Mouse (Mus musculus) liver, postnatal 0 days (tissue): ENCODE data around the gene Nav3. TPM values are rescaled to one million over a fixed set of nuclear protein-coding genes. Genes with fewer than 3 reads are reported as not detected.
A peak's percentile ranks its signal among the peaks of the same experiment; 100 is the strongest.

ENCODE experiments used
- ATAC-seq: fragments of 200-750 bp; cut with Nextera tagmentation; 2 replicates; pipeline ENCODE4 v1.8.0; 2017; ENCODE audit warnings: mild to moderate bottlenecking, moderate library complexity
- DNase-seq: peaks from one replicate; pipeline ENCODE4 v3.0.0-alpha.2; 2016
- H3K27ac ChIP-seq: fragments of 300-500 bp; sonication (generic); 2 replicates; pipeline ENCODE4 v1.5.1; 2014; ENCODE audit warnings: antibody characterized with exemption, moderate library complexity, mild to moderate bottlenecking, low read depth
- H3K27me3 ChIP-seq: fragments of 300-500 bp; sonication (generic); 2 replicates; pipeline ENCODE4 v1.6.1; 2014; ENCODE audit warnings: low read length, control low read depth, mixed read lengths; ENCODE audit not compliant: insufficient read depth
- H3K36me3 ChIP-seq: fragments of 300-500 bp; sonication (generic); replicated peaks from 2 replicates; pipeline ENCODE4 v1.6.1; 2014; ENCODE audit warnings: mild to moderate bottlenecking, control low read depth, low read length, moderate library complexity, mixed read lengths; ENCODE audit not compliant: insufficient read depth
- H3K4me1 ChIP-seq: fragments of 300-500 bp; sonication (generic); 2 replicates; pipeline ENCODE4 v1.6.1; 2014; ENCODE audit warnings: antibody characterized with exemption, mild to moderate bottlenecking, control low read depth; ENCODE audit not compliant: insufficient read depth
- H3K4me2 ChIP-seq: fragments of 300-500 bp; sonication (generic); 2 replicates; pipeline ENCODE4 v1.6.1; 2014; ENCODE audit warnings: low read depth, mild to moderate bottlenecking, low read length, moderate library complexity, mixed read lengths
- H3K4me3 ChIP-seq: fragments of 300-500 bp; sonication (generic); 2 replicates; pipeline ENCODE4 v1.5.1; 2014; ENCODE audit warnings: low read depth, low read length
- H3K9ac ChIP-seq: fragments of 300-500 bp; sonication (generic); replicated peaks from 2 replicates; pipeline ENCODE4 v1.6.1; 2014; ENCODE audit warnings: mild to moderate bottlenecking, moderate library complexity
- H3K9me3 ChIP-seq: fragments of 300-500 bp; sonication (generic); 2 replicates; pipeline ENCODE4 v1.6.1; 2016; ENCODE audit warnings: mild to moderate bottlenecking, control low read depth, low read length, mixed read lengths
- CTCF ChIP-seq: sonication (generic); IDR thresholded peaks from 2 replicates; pipeline ENCODE4 v1.5.1; 2016; ENCODE audit warnings: antibody characterized with exemption, low read depth
- EP300 ChIP-seq: IDR thresholded peaks from 2 replicates; pipeline ENCODE4 v1.6.1; 2016; ENCODE audit warnings: antibody characterized with exemption, low read depth, mild to moderate bottlenecking
- WGBS: fragments of 180-500 bp; shearing (Covaris S2); extraction: QIAGEN DNeasy Blood & Tissue Kit; methylation state at CpG from one replicate; pipeline ENCODE4 v1.1.7; 2014; ENCODE audit not compliant: insufficient replicate concordance; 5-methylcytosine and 5-hydroxymethylcytosine counted together
- polyA plus RNA-seq: library from polyadenylated mRNA; unstranded; fragments of >200 nt; fragmentation: Nextera tagmentation; extraction: Ambion mirVana; gene quantifications from 2 replicates; pipeline ENCODE4 v1.2.1, GENCODE M21; 2015

Nav3 gene
- polyA plus RNA-seq, 1 experiment from 2014 or later: 0.04 TPM

GRCm38 (mm10) chr10:109928547-109929318 is 527.3 kb downstream of the Nav3 start:
- Histone ChIP-seq H3K27ac (no peak overlapping the region), H3K9ac (no peak overlapping the region), H3K4me2 (no peak overlapping the region), H3K9me3 (no peaks in the 10 kb centered on the region), H3K4me3 (no peak overlapping the region), H3K4me1 (no peaks in the 10 kb centered on the region), H3K36me3 (no peaks in the 10 kb centered on the region), H3K27me3 (no peaks in the 10 kb centered on the region)
- TF ChIP-seq CTCF: no peak
- TF ChIP-seq EP300: no peak
- 81% methylated on average over 8 of the region's 8 CpGs for WGBS
- no peak for DNase-seq
- ATAC-seq: no peak

- Histone ChIP-seq H3K27me3 (no peaks in the 10 kb centered on the region), H3K4me3 (no peak overlapping the region), H3K36me3 (no peaks in the 10 kb centered on the region), H3K9me3 (no peaks in the 10 kb centered on the region), H3K27ac (no peak overlapping the region), H3K9ac (no peak overlapping the region), H3K4me2 (no peak overlapping the region), H3K4me1 (no peaks in the 10 kb centered on the region)
- WGBS: 34% methylated on average over 3 of the region's 3 CpGs
- ATAC-seq (no peak), DNase-seq (no peak)
- TF ChIP-seq CTCF (no peak), EP300 (no peak)
Observed at GRCm38 (mm10) chr10:109926149-109926548, 529.9 kb downstream of the Nav3 start.

- 63% methylated on average over 2 of the region's 2 CpGs for WGBS
- no peaks in the 10 kb centered on the region for H3K9me3 ChIP-seq
- DNase-seq (no peak), ATAC-seq (no peak)
- H3K9ac ChIP-seq: no peak overlapping the region
- H3K4me3 ChIP-seq: no peak overlapping the region
- no peak overlapping the region for H3K4me2 ChIP-seq
- H3K27ac ChIP-seq: no peak overlapping the region
- H3K4me1 ChIP-seq: no peaks in the 10 kb centered on the region
- H3K27me3 ChIP-seq: no peaks in the 10 kb centered on the region
- H3K36me3 ChIP-seq: no peaks in the 10 kb centered on the region
- TF ChIP-seq EP300 (no peak), CTCF (no peak)
Observed at GRCm38 (mm10) chr10:109924136-109924535, 531.9 kb downstream of the Nav3 start.

GRCm38 (mm10) chr10:109921368-109921767 is 534.6 kb downstream of the Nav3 start:
- no peak for DNase-seq
- no peaks in the 10 kb centered on the region for H3K27me3 ChIP-seq
- no peak for TF ChIP-seq EP300
- TF ChIP-seq CTCF: no peak
- no peak overlapping the region for H3K27ac ChIP-seq
- H3K4me1 ChIP-seq: no peaks in the 10 kb centered on the region
- H3K4me2 ChIP-seq: 0 out of 2 replicates have a peak overlapping the region, but pooled peaks have one; percentile 6
- H3K9me3 ChIP-seq: no peaks in the 10 kb centered on the region
- ATAC-seq: no peak
- H3K9ac ChIP-seq: no peak overlapping the region
- no peaks in the 10 kb centered on the region for H3K36me3 ChIP-seq
- 60% methylated on average over 11 of the region's 11 CpGs for WGBS
- H3K4me3 ChIP-seq: no peak overlapping the region

GRCm38 (mm10) chr10:109920607-109921187 is 535.3 kb downstream of the Nav3 start:
- Histone ChIP-seq H3K27me3 (no peaks in the 10 kb centered on the region), H3K9ac (no peak overlapping the region), H3K27ac (no peak overlapping the region), H3K4me1 (no peaks in the 10 kb centered on the region), H3K4me3 (no peak overlapping the region), H3K4me2 (no peak overlapping the region), H3K9me3 (no peaks in the 10 kb centered on the region), H3K36me3 (no peaks in the 10 kb centered on the region)
- ATAC-seq (peak; percentile 63), DNase-seq (peak; percentile 42)
- 16% methylated on average over 6 of the region's 6 CpGs for WGBS
- TF ChIP-seq EP300 (no peak), CTCF (peak; percentile 89)

- ATAC-seq: no peak
- 35% methylated on average over 1 of the region's 1 CpGs for WGBS
Observed at GRCm38 (mm10) chr10:109919515-109919914, 536.5 kb downstream of the Nav3 start.

More at GRCm38 (mm10) chr10:109919515-109919914, 536.5 kb downstream of the Nav3 start:
- H3K9ac ChIP-seq: no peak overlapping the region
- H3K4me3 ChIP-seq: no peak overlapping the region
- TF ChIP-seq CTCF: peak; percentile 40
- no peak for TF ChIP-seq EP300
- no peaks in the 10 kb centered on the region for H3K9me3 ChIP-seq
- DNase-seq: no peak
- H3K36me3 ChIP-seq: no peaks in the 10 kb centered on the region
- no peak overlapping the region for H3K4me2 ChIP-seq
- no peaks in the 10 kb centered on the region for H3K27me3 ChIP-seq
- no peaks in the 10 kb centered on the region for H3K4me1 ChIP-seq
- no peak overlapping the region for H3K27ac ChIP-seq
